Mouse (Mus musculus) kidney, adult 2 months (tissue): ENCODE data around the gene Nat8f4.

Source experiments
- CTCF ChIP-seq: fragments of 200-500 bp; conservative IDR thresholded peaks from 2 replicates; pipeline ENCODE4 v1.5.1; 2011; ENCODE audit warnings: low read depth, mild to moderate bottlenecking, control low read depth, low read length, moderate library complexity, mixed read lengths; ENCODE audit not compliant: insufficient read depth, insufficient read length
- POLR2A ChIP-seq: fragments of 200-500 bp; IDR thresholded peaks from one replicate; pipeline ENCODE4 v1.6.1; 2011; ENCODE audit warnings: low read depth, low read length, control low read depth

DNA sequence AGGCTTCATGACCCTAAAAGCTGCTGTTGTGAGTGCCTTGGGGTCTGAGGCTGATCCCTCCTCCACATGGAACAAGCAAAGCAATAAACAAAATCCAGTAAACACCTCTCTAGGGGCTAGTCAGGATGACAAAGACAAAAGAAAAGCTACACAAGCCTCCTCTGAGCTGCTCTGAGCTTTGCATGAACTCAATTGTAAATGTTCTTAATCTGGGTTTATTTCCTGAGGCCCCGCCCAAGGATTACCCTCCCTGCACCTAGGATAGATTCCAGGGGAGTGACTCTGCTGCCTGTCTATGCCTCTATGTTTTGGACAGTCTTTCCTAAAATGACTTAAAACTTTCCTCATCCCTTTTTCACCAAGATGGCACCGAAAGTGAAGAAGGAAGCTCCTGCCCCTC is 15.7 kb downstream of the Nat8f4 start:
- no peak for TF ChIP-seq CTCF
- no peak for TF ChIP-seq POLR2A
